Comparison of ENCODE assay signal across 8 mouse cellular contexts in genomic region chr11:55461019-55461645, GRCm38 (mm10). TPM values are rescaled to one million over a fixed set of nuclear protein-coding genes. Genes with fewer than 3 reads are reported as not detected.
DNase-seq lines count a peak whose midpoint lies in the region; ATAC-seq and TF ChIP-seq lines count a peak whose summit lies in the region.

Atox1 (minus strand) TSS chr11:55461239.

- H3K27ac ChIP-seq in ES-Bruce4 (ENCODE audit: insufficient read depth, low read length), result peak within 1 kb of the TSS; percentile 75
- peak within 1 kb of the TSS; percentile 26 for H3K27ac ChIP-seq in forebrain, embryonic 13.5 days
- H3K27ac ChIP-seq in liver, postnatal 0 days (ENCODE audit: low read depth), result peak within 1 kb of the TSS; percentile 91
- peak within 1 kb of the TSS; percentile 40; the same call in 1 of the 2 replicates for H3K27ac ChIP-seq in neural tube, embryonic 14.5 days (ENCODE audit: low read depth, low read length)

- peak within 1 kb of the TSS; percentile 63 for H3K9ac ChIP-seq in ES-Bruce4 (ENCODE audit: low read depth, poor library complexity, severe bottlenecking)
- peak within 1 kb of the TSS; percentile 71 for H3K9ac ChIP-seq in forebrain, embryonic 13.5 days
- peak within 1 kb of the TSS; percentile 73 for H3K9ac ChIP-seq in liver, postnatal 0 days (replicated peaks)
- peak within 1 kb of the TSS; percentile 64 for H3K9ac ChIP-seq in neural tube, embryonic 14.5 days (replicated peaks; ENCODE audit: low read depth, low read length)

- intact Hi-C loops in heart, postnatal 10 days (cut with DNase I), result no loop called here

- H3K4me2 ChIP-seq in forebrain, embryonic 13.5 days, result peak within 1 kb of the TSS; percentile 74
- H3K4me2 ChIP-seq in liver, postnatal 0 days (ENCODE audit: low read depth, low read length), result peak within 1 kb of the TSS; percentile 85
- peak within 1 kb of the TSS; percentile 92 for H3K4me2 ChIP-seq in neural tube, embryonic 14.5 days (ENCODE audit: low read depth, low read length)

- peak; percentile 88 for TF ChIP-seq POLR2A in ES-Bruce4 (IDR thresholded peaks at IDR 0.05; ENCODE audit: insufficient read depth, low read length)

- H3K4me3 ChIP-seq in ES-Bruce4 (ENCODE audit: low read depth, low read length), result peak within 1 kb of the TSS; percentile 94
- H3K4me3 ChIP-seq in forebrain, embryonic 13.5 days, result peak within 1 kb of the TSS; percentile 64
- peak within 1 kb of the TSS; percentile 69 for H3K4me3 ChIP-seq in liver, postnatal 0 days (ENCODE audit: low read depth, low read length)
- peak within 1 kb of the TSS; percentile 73 for H3K4me3 ChIP-seq in neural tube, embryonic 14.5 days (ENCODE audit: low read depth, low read length)

- no peak for TF ChIP-seq EP300 in ES-Bruce4 (IDR thresholded peaks at IDR 0.05; ENCODE audit: insufficient read depth, low read depth, low read length)
- TF ChIP-seq EP300 in liver, postnatal 0 days (IDR thresholded peaks at IDR 0.05; ENCODE audit: low read depth), result no peak; the same call in 1 of the 2 replicates

- TF ChIP-seq CTCF in ES-Bruce4 (IDR thresholded peaks at IDR 0.05; ENCODE audit: low read depth, low read length), result no peak
- TF ChIP-seq CTCF in liver, postnatal 0 days (IDR thresholded peaks at IDR 0.05; ENCODE audit: low read depth), result no peak

- no peaks in the 10 kb centered on the region for H3K36me3 ChIP-seq in ES-Bruce4 (ENCODE audit: control insufficient read depth, insufficient read depth, low read length, poor library complexity, severe bottlenecking)
- no peaks in the 10 kb centered on the region for H3K36me3 ChIP-seq in forebrain, embryonic 13.5 days (ENCODE audit: poor library complexity, severe bottlenecking)
- no peaks in the 10 kb centered on the region for H3K36me3 ChIP-seq in liver, postnatal 0 days (replicated peaks; ENCODE audit: insufficient read depth, low read length)
- H3K36me3 ChIP-seq in neural tube, embryonic 14.5 days (ENCODE audit: control insufficient read depth, insufficient read depth, low read length), result no peaks in the 10 kb centered on the region

- WGBS in forebrain, embryonic 13.5 days, result 1% methylated on average over 36 of the region's 36 CpGs
- 1% methylated on average over 36 of the region's 36 CpGs for WGBS in large intestine, adult 2 months
- WGBS in liver, postnatal 0 days (ENCODE audit: insufficient replicate concordance), result under 1% methylated on average over 36 of the region's 36 CpGs
- WGBS in neural tube, embryonic 14.5 days, result under 1% methylated on average over 36 of the region's 36 CpGs

- no peaks in the 10 kb centered on the region for H3K9me3 ChIP-seq in ES-Bruce4 (replicated peaks; ENCODE audit: control insufficient read depth, insufficient read depth, low read length, poor library complexity, severe bottlenecking)
- no peaks in the 10 kb centered on the region for H3K9me3 ChIP-seq in forebrain, embryonic 13.5 days (replicated peaks)
- H3K9me3 ChIP-seq in liver, postnatal 0 days (ENCODE audit: low read length), result no peaks in the 10 kb centered on the region
- no peaks in the 10 kb centered on the region for H3K9me3 ChIP-seq in neural tube, embryonic 14.5 days (ENCODE audit: control insufficient read depth, low read length)

- no peaks in the 10 kb centered on the region for H3K4me1 ChIP-seq in ES-Bruce4 (ENCODE audit: control insufficient read depth, insufficient read depth, low read length)
- H3K4me1 ChIP-seq in forebrain, embryonic 13.5 days, result peaks cover 17% of the 10 kb centered on the region
- H3K4me1 ChIP-seq in liver, postnatal 0 days (ENCODE audit: insufficient read depth), result peaks cover 31% of the 10 kb centered on the region
- H3K4me1 ChIP-seq in neural tube, embryonic 14.5 days (ENCODE audit: control insufficient read depth, insufficient read depth, low read length), result peaks cover 9% of the 10 kb centered on the region

- DNase-seq in heart, postnatal 10 days, result peak; percentile 96 to 97
- peak; percentile 98 for DNase-seq in large intestine, adult 2 months (ENCODE audit: low read depth, low spot score)
- peak; percentile 98 for DNase-seq in liver, postnatal 0 days
- peak; percentile 97 for DNase-seq in testis, postnatal 10 days (ENCODE audit: low spot score)

- H3K27me3 ChIP-seq in ES-Bruce4 (ENCODE audit: control insufficient read depth, insufficient read depth, low read length, poor library complexity, severe bottlenecking), result no peaks in the 10 kb centered on the region
- no peaks in the 10 kb centered on the region for H3K27me3 ChIP-seq in forebrain, embryonic 13.5 days
- H3K27me3 ChIP-seq in liver, postnatal 0 days (ENCODE audit: insufficient read depth, low read length), result no peaks in the 10 kb centered on the region
- no peaks in the 10 kb centered on the region for H3K27me3 ChIP-seq in neural tube, embryonic 14.5 days (ENCODE audit: control insufficient read depth, insufficient read depth, low read length)

- peak; percentile 95 for ATAC-seq in cerebellum, adult (ENCODE audit: insufficient number of reproducible peaks, low FRiP score, low TSS enrichment)
- ATAC-seq in forebrain, embryonic 13.5 days, result peak; percentile 98
- ATAC-seq in liver, postnatal 0 days, result peak; percentile 98
- ATAC-seq in neural tube, embryonic 14.5 days (ENCODE audit: low read depth), result peak; percentile 97

RNA-seq across cellular contexts. Expression of gene Atox1, which starts in this region (rescaled TPM):
- polyA plus RNA-seq in ES-Bruce4 (2011; ENCODE audit: insufficient read depth, insufficient read length, low read depth, missing spikeins), result 120 and 142 TPM in 2 replicates
- polyA plus RNA-seq in forebrain, embryonic 13.5 days (2015; fragmentation: Nextera tagmentation; extraction: Ambion mirVana), result 260 and 278 TPM in 2 replicates
- total RNA-seq in heart, postnatal 10 days (2021), result 100 to 1,000 TPM; 168 to 169 TPM
- 388 and 447 TPM in 2 replicates for polyA plus RNA-seq in large intestine, adult 2 months (2012; rRNA removed)
- 261 and 271 TPM in 2 replicates for polyA plus RNA-seq in liver, postnatal 0 days (2015; fragmentation: Nextera tagmentation; extraction: Ambion mirVana)
- polyA plus RNA-seq in neural tube, embryonic 14.5 days (2014; fragmentation: Nextera tagmentation; extraction: Ambion mirVana), result 295 and 303 TPM in 2 replicates

Comparison
In these comparisons a context has a peak if more than half of its experiments do, and no peak if none do; other contexts are left out.
1. Peak in every context shown above with its lines: DNase-seq, ATAC-seq, H3K4me3 ChIP-seq and H3K27ac ChIP-seq.
2. H3K27ac ChIP-seq: peak in every context shown above with its lines; median percentile 91 in liver, postnatal 0 days; 75 in ES-Bruce4; 40 in neural tube, embryonic 14.5 days; 26 in forebrain, embryonic 13.5 days.